Mouse (Mus musculus) erythroblast, embryonic 14.5 days (primary cell): ENCODE results near the gene Otub1. TPM values are rescaled to one million over a fixed set of nuclear protein-coding genes. Genes with fewer than 3 reads are reported as not detected.

Experiments
- H3K27me3 ChIP-seq: 2 replicates; pipeline ENCODE4 v1.6.1; 2012; ENCODE audit warnings: inconsistent platforms; ENCODE audit not compliant: control insufficient read depth
- H3K36me3 ChIP-seq: 2 replicates; pipeline ENCODE4 v1.6.1; 2012; ENCODE audit warnings: mild to moderate bottlenecking, inconsistent platforms; ENCODE audit not compliant: control insufficient read depth
- H3K4me1 ChIP-seq: 2 replicates; pipeline ENCODE4 v1.6.1; 2012; ENCODE audit warnings: inconsistent platforms; ENCODE audit not compliant: control insufficient read depth
- H3K4me3 ChIP-seq: replicated peaks from 2 replicates; pipeline ENCODE3; 2012; ENCODE audit warnings: moderate library complexity, mild to moderate bottlenecking, inconsistent platforms
- H3K9me3 ChIP-seq: 2 replicates; pipeline ENCODE4 v1.6.1; 2012; ENCODE audit warnings: low read length, inconsistent platforms, mixed read lengths; ENCODE audit not compliant: control insufficient read depth
- GATA1 ChIP-seq: IDR thresholded peaks from 2 replicates; pipeline ENCODE4 v1.6.1; 2012; ENCODE audit warnings: low read length, inconsistent platforms, mixed read lengths
- TAL1 ChIP-seq: IDR thresholded peaks from 3 replicates; pipeline ENCODE4 v1.6.1; 2012; ENCODE audit warnings: low read length, inconsistent platforms, mixed read lengths
- polyA plus RNA-seq: library from polyadenylated mRNA; stranded (reverse); fragments of >175 nt; gene quantifications from 2 replicates; pipeline ENCODE4 v1.2.3, GENCODE M21; 2012

Otub1 gene
- polyA plus RNA-seq, 1 experiment, result 9.4 TPM

- Histone ChIP-seq H3K4me1 (peaks cover 10% of the 10 kb centered on the region), H3K27me3 (peaks cover 65% of the 10 kb centered on the region), H3K36me3 (no peaks in the 10 kb centered on the region), H3K9me3 (no peaks in the 10 kb centered on the region), H3K4me3 (no peak overlapping the region)
- TF ChIP-seq GATA1 (no peak), TAL1 (no peak)
Measured at GRCm38 (mm10) chr19:7183419-7183818, 22.7 kb downstream of the Otub1 start.

GRCm38 (mm10) chr19:7182273-7182949 is 23.7 kb downstream of the Otub1 start:
- no peaks in the 10 kb centered on the region for H3K9me3 ChIP-seq
- no peak overlapping the region for H3K4me3 ChIP-seq
- no peaks in the 10 kb centered on the region for H3K36me3 ChIP-seq
- H3K4me1 ChIP-seq, result peaks cover 7% of the 10 kb centered on the region
- TF ChIP-seq TAL1 (no peak), GATA1 (no peak)
- H3K27me3 ChIP-seq, result peaks cover 67% of the 10 kb centered on the region

GRCm38 (mm10) chr19:7181496-7181895 is 24.6 kb downstream of the Otub1 start:
- Histone ChIP-seq H3K36me3 (no peaks in the 10 kb centered on the region), H3K27me3 (peaks cover 61% of the 10 kb centered on the region), H3K9me3 (no peaks in the 10 kb centered on the region), H3K4me3 (no peak overlapping the region), H3K4me1 (peaks cover 5% of the 10 kb centered on the region)
- TF ChIP-seq TAL1 (no peak), GATA1 (no peak)

DNA sequence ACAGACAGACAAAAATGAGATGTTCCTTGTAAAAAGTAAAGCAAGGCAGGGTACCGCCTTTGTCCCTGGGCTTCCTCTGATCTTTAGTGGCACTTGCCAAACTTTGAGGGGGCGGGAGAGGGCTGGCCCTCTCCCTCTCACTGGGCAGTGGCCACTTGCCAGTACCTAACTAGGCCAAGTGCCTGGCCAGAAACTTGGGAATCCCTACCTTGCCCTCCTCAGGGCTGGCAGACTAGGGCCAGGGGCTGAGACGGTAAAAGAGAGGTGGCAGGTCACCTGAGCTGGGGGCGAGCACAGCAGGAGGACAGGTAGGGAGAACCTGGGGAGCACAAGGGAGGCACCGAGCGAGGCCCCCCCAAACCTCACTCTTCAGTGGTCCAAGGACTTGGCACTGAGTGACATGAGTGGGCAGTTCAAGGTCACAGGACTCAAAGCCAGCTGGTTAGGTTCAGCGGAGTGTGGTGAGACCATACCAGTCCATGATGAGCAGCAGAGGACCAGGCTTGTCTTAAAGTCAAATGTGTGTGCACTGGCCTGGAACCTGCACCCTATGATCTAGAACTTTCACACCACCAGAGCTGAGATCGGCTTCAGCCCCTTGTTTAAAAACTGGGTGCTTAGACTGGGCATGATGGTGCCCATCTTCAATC is 25.2 kb downstream of the Otub1 start:
- H3K36me3 ChIP-seq, result no peaks in the 10 kb centered on the region
- peaks cover 55% of the 10 kb centered on the region for H3K27me3 ChIP-seq
- peaks cover 5% of the 10 kb centered on the region for H3K4me1 ChIP-seq
- no peak for TF ChIP-seq TAL1
- no peak for TF ChIP-seq GATA1
- H3K9me3 ChIP-seq, result no peaks in the 10 kb centered on the region
- H3K4me3 ChIP-seq, result no peak overlapping the region

DNA sequence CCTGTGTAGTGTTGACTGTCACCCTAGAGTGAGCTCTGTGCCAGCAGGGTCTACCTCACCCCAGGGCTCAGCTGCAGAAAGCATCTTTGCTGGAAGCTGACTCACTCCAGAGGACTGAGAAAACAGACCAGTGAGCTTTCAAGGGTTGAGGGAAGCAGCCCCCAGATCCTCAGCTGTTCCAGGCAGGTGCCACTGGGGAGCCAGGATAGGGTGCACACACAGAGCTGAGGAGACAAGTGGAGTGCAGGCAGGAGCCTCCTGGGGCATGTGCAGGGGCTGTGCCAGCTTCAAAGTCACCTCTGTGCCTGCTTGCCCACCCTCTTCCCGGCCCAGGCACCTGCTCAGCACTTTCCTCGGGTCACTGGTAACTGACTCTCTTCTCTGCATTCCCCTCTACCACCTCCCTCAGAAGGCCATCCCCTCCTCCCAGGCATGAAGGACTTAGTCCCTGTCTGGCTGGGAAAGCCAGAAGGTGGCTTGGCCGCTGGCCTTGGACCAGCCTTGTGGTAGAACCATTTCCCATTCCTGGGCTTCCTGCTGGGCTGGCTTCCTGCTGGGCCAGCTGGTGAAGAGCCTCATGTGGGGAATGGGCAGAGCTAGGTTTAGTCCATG is 27.2 kb downstream of the Otub1 start:
- TF ChIP-seq GATA1 (no peak), TAL1 (no peak)
- H3K9me3 ChIP-seq, result no peaks in the 10 kb centered on the region
- no peaks in the 10 kb centered on the region for H3K36me3 ChIP-seq
- no peak overlapping the region for H3K4me3 ChIP-seq
- peaks cover 5% of the 10 kb centered on the region for H3K4me1 ChIP-seq
- peaks cover 44% of the 10 kb centered on the region for H3K27me3 ChIP-seq

GRCm38 (mm10) chr19:7177804-7178511 is 28.2 kb downstream of the Otub1 start:
- H3K27me3 ChIP-seq, result peaks cover 37% of the 10 kb centered on the region
- no peaks in the 10 kb centered on the region for H3K9me3 ChIP-seq
- peaks cover 5% of the 10 kb centered on the region for H3K4me1 ChIP-seq
- H3K36me3 ChIP-seq, result no peaks in the 10 kb centered on the region
- no peak overlapping the region for H3K4me3 ChIP-seq
- TF ChIP-seq GATA1 (no peak), TAL1 (no peak)

- no peak overlapping the region for H3K4me3 ChIP-seq
- TF ChIP-seq TAL1 (no peak), GATA1 (no peak)
- no peaks in the 10 kb centered on the region for H3K9me3 ChIP-seq
- H3K4me1 ChIP-seq, result peaks cover 13% of the 10 kb centered on the region
- no peaks in the 10 kb centered on the region for H3K36me3 ChIP-seq
- peaks cover 23% of the 10 kb centered on the region for H3K27me3 ChIP-seq
Measured at GRCm38 (mm10) chr19:7176041-7176696, 29.9 kb downstream of the Otub1 start.

GRCm38 (mm10) chr19:7172051-7172866 is 33.9 kb downstream of the Otub1 start:
- Histone ChIP-seq H3K9me3 (no peaks in the 10 kb centered on the region), H3K27me3 (peaks cover 28% of the 10 kb centered on the region), H3K36me3 (no peaks in the 10 kb centered on the region), H3K4me3 (no peak overlapping the region), H3K4me1 (peaks cover 17% of the 10 kb centered on the region)
- TF ChIP-seq GATA1 (no peak), TAL1 (no peak)
